ENCODE assay signal across 12 mouse cellular contexts in genomic region chr2:62681667-62682066, GRCm38 (mm10). TPM values are rescaled to one million over a fixed set of nuclear protein-coding genes. Genes with fewer than 3 reads are reported as not detected.
DNase-seq lines count a peak whose midpoint lies in the region; ATAC-seq lines count a peak whose summit lies in the region.
"Had no signal": no experiment of that assay in that cellular context is flagged by ENCODE, and none has a peak within 500 bp of the region (broad histone marks: within the 10 kb centered on the region; RNA-seq: fewer than 3 reads in every experiment).

No protein-coding gene starts in this region.

- peak overlapping the region; percentile 28; the same call in 1 of the 2 replicates for H3K4me3 ChIP-seq in heart, embryonic 16.5 days (ENCODE audit: low read length)
- H3K4me3 ChIP-seq: hindbrain, embryonic 15.5 days; limb, embryonic 12.5 days had no signal

- peak overlapping the region; percentile 50 for H3K4me2 ChIP-seq in heart, embryonic 16.5 days (ENCODE audit: low read depth, low read length)
- H3K4me2 ChIP-seq: hindbrain, embryonic 15.5 days; limb, embryonic 12.5 days had no signal

- peak overlapping the region; percentile 83 for H3K27ac ChIP-seq in heart, embryonic 16.5 days (ENCODE audit: low read length)
- H3K27ac ChIP-seq: hindbrain, embryonic 15.5 days; limb, embryonic 12.5 days had no signal

- DNase-seq in cerebellum, adult 11 months = peak; percentile 1
- DNase-seq in cerebellum, postnatal 4 days (ENCODE audit: low spot score in 2 of 2) = no peak
- peak; percentile 49 to 70 for DNase-seq in left cerebral cortex, adult 18-20 months (ENCODE audit: low spot score in 2 of 2)
- no peak for DNase-seq in left cerebral cortex, postnatal 4 days
- peak; percentile 56 to 78 for DNase-seq in right cerebral cortex, postnatal 36 days (ENCODE audit: low spot score in 2 of 2)
- DNase-seq: retina, postnatal 1 day had no signal

- 44% methylated on average over 8 of the region's 8 CpGs for WGBS in heart, embryonic 16.5 days

- H3K36me3 ChIP-seq in heart, embryonic 16.5 days (ENCODE audit: control insufficient read depth, insufficient read depth) = no peaks in the 10 kb centered on the region
- H3K36me3 ChIP-seq: hindbrain, embryonic 15.5 days; limb, embryonic 12.5 days had no signal

- intact Hi-C loops in left cerebral cortex, postnatal 4 days (cut with DNase I) = no loop called here

- H3K27me3 ChIP-seq in heart, embryonic 16.5 days (ENCODE audit: control insufficient read depth, insufficient read depth, low read length) = no peaks in the 10 kb centered on the region
- H3K27me3 ChIP-seq: hindbrain, embryonic 15.5 days; limb, embryonic 12.5 days had no signal

- peak overlapping the region; percentile 64 for H3K9ac ChIP-seq in heart, embryonic 16.5 days (ENCODE audit: low read length)
- H3K9ac ChIP-seq: hindbrain, embryonic 15.5 days; limb, embryonic 12.5 days had no signal

- ATAC-seq in heart, embryonic 16.5 days (replicated peaks; ENCODE audit: extremely low read depth, insufficient read depth, low FRiP score) = peak; percentile 94
- ATAC-seq in CD4-positive, CD25-positive, alpha-beta regulatory T cell, adult 4 months = no peak
- ATAC-seq in inflammation-experienced regulatory T-cells, adult 6 months = no peak
- ATAC-seq: midbrain, embryonic 16.5 days had no signal

- peaks cover 7% of the 10 kb centered on the region for H3K4me1 ChIP-seq in heart, embryonic 16.5 days (ENCODE audit: control insufficient read depth, insufficient read depth, low read length)
- H3K4me1 ChIP-seq: hindbrain, embryonic 15.5 days; limb, embryonic 12.5 days had no signal

- H3K9me3 ChIP-seq in heart, embryonic 16.5 days (replicated peaks; ENCODE audit: control insufficient read depth, low read length) = no peaks in the 10 kb centered on the region
- H3K9me3 ChIP-seq: hindbrain, embryonic 15.5 days; limb, embryonic 12.5 days had no signal

RNA-seq across cellular contexts. Expression of gene Gca, which starts 17.6 kb away (rescaled TPM):
- total RNA-seq in left cerebral cortex, adult 18-20 months (2021) = 10 to 100 TPM; 18.2 to 23.8 TPM
- 1 to 10 TPM; 5.6 to 7.5 TPM for total RNA-seq in left cerebral cortex, postnatal 4 days (2021)
- polyA plus RNA-seq in heart, embryonic 16.5 days (2015; fragmentation: Nextera tagmentation; extraction: Ambion mirVana) = 18.0 and 21.1 TPM in 2 replicates
- polyA plus RNA-seq in CD4-positive, CD25-positive, alpha-beta regulatory T cell, adult 4 months (2017; shearing (Covaris generic)) = 1 to 10 TPM; 1.4 to 1.7 TPM
- 1 to 10 TPM; 1.2 to 2.8 (median 1.6) TPM for polyA plus RNA-seq in inflammation-experienced regulatory T-cells, adult 6 months (2017; shearing (Covaris generic))

RNA-seq across cellular contexts. Expression of gene Ifih1, which starts 35.6 kb away (rescaled TPM):
- 1 to 10 TPM; 4.1 TPM for total RNA-seq in left cerebral cortex, adult 18-20 months (2021)
- total RNA-seq in left cerebral cortex, postnatal 4 days (2021) = 1 to 10 TPM; 2.1 to 2.2 TPM
- polyA plus RNA-seq in heart, embryonic 16.5 days (2015; fragmentation: Nextera tagmentation; extraction: Ambion mirVana) = 2.2 and 3.2 TPM in 2 replicates
- 10 to 100 TPM; 30.2 to 35.3 TPM for polyA plus RNA-seq in CD4-positive, CD25-positive, alpha-beta regulatory T cell, adult 4 months (2017; shearing (Covaris generic))
- polyA plus RNA-seq in inflammation-experienced regulatory T-cells, adult 6 months (2017; shearing (Covaris generic)) = 10 to 100 TPM; 29.8 to 42.5 (median 29.8) TPM

Comparison
In these comparisons a context has a peak if more than half of its experiments do, and no peak if none do; other contexts are left out.
1. DNase-seq: peak in cerebellum, adult 11 months (single experiment), left cerebral cortex, adult 18-20 months (2 of 2) and right cerebral cortex, postnatal 36 days (2 of 2); none in cerebellum, postnatal 4 days (0 of 2) and left cerebral cortex, postnatal 4 days (single experiment).